Mouse (Mus musculus) urinary bladder, postnatal 4 days (tissue): Measurements from ENCODE around the gene Ercc4.

ENCODE experiments used
- DNase-seq, 2 experiments: peaks; one replicate each; pipeline ENCODE4 v3.0.0; 2021 to 2022; ENCODE audit warnings: low spot score in 2 of 2

The Ercc4 gene

DNA sequence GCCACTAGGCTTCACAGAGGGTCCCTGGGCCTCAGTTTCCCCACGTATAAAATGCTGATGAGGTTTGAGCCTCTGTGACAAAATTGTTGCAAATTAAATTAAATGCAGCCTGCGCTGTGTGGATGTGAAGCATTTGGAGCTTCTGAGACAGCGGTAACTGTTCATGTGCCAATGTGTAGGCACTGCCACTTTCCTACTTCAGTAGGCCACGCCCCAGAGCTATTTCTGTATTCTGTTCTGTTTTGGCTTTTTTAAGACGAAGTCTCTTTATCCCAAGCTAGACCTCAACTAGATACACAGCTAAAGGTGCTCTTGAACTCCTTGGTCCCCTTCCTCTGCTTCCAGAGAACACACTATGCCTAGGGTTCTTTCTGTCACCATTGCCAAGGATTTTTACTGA is 85.4 kb downstream of the Ercc4 start:
- DNase-seq: no peak

DNA sequence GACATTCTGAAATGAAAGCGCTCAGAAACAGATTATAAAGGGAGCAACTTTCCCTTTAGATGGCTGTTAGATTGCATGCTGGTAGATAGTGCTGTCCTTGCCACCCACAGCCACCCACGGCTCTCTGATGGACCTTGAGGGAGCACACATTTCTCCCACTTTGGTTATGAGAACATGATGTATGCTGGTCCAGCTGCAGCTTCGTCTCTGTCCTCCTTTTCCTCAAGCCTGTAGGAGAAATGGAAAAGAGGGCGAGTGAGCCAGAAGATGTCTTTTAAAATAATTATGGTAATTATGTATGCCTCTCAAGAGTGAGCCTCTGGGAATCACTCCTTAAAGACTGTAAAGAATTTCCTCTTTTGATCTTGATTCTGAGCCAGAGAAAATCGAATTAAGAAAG is 87.1 kb downstream of the Ercc4 start:
- no peak for DNase-seq

DNA sequence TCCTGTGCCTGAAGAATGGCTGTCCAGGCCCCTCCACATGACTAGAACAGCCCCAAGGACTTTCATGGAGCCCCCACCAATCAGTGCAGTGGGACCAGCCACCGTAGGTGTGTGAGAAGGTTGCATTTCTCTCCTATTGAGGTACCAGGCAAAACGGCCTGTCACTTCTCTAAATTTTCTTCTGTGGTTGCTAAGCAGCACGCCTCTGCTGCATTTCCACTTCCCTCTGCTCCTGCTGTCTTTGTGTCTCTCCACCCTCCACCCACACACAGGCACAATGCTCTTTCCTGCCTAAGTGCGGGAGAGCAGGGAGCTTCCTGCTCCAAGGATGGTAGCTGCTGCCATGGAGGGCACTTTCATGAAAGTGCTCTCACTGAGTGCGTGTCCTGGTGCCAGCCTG is 87.8 kb downstream of the Ercc4 start:
- no peak for DNase-seq

DNA sequence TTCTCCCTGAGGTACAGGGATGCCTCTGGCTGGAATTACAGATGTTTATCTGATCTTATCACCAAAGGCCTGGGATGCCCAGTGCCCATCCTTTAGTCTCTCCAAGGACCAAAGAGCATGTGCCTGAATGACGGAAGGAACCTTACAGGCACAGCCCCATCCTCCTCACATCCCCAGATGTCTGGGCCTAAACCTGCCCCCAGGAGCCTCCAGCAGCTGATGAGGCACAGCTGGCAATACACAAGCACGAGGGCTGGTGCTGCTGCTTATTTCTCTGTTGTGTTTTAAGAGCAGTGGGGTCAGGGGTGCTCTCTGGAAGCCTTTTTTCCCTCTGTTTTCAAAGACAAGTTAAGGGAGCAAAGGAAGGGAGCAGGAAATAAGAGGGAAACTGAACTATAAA is 89.7 kb downstream of the Ercc4 start:
- DNase-seq: no peak
